Mouse (Mus musculus) midbrain, embryonic 12.5 days (tissue): ENCODE results near the gene Smyd1. TPM values are rescaled to one million over a fixed set of nuclear protein-coding genes. Genes with fewer than 3 reads are reported as not detected.
A peak's percentile ranks its signal among the peaks of the same experiment; 100 is the strongest.

Source experiments
- ATAC-seq: fragments of 200-750 bp; cut with Nextera tagmentation; 2 replicates; pipeline ENCODE4 v1.8.0; 2017; ENCODE audit warnings: low read depth, moderate TSS enrichment, moderate library complexity; ENCODE audit not compliant: low FRiP score
- H3K27ac ChIP-seq: fragments of 300-500 bp; sonication (generic); replicated peaks from 2 replicates; pipeline ENCODE4 v1.5.1; 2016; ENCODE audit warnings: mild to moderate bottlenecking
- H3K27me3 ChIP-seq: fragments of 300-500 bp; sonication (generic); 2 replicates; pipeline ENCODE4 v1.6.1; 2016; ENCODE audit warnings: mild to moderate bottlenecking
- H3K36me3 ChIP-seq: fragments of 300-500 bp; sonication (generic); 2 replicates; pipeline ENCODE4 v1.6.1; 2016
- H3K4me1 ChIP-seq: fragments of 300-500 bp; sonication (generic); 2 replicates; pipeline ENCODE4 v1.6.1; 2016
- H3K4me2 ChIP-seq: fragments of 300-500 bp; sonication (generic); replicated peaks from 2 replicates; pipeline ENCODE4 v1.6.1; 2016; ENCODE audit warnings: mild to moderate bottlenecking, moderate library complexity
- H3K4me3 ChIP-seq: fragments of 300-500 bp; sonication (generic); 2 replicates; pipeline ENCODE4 v1.5.1; 2016; ENCODE audit warnings: mild to moderate bottlenecking
- H3K9ac ChIP-seq: fragments of 300-500 bp; sonication (generic); replicated peaks from 2 replicates; pipeline ENCODE4 v1.6.1; 2016; ENCODE audit warnings: mild to moderate bottlenecking, moderate library complexity
- H3K9me3 ChIP-seq: fragments of 300-500 bp; sonication (generic); 2 replicates; pipeline ENCODE4 v1.6.1; 2016; ENCODE audit warnings: mild to moderate bottlenecking
- WGBS: fragments of 180-500 bp; shearing (Covaris S2); methylation state at CpG from one replicate; pipeline ENCODE4 v1.1.7; 2016; 5-methylcytosine and 5-hydroxymethylcytosine counted together
- polyA plus RNA-seq: library from polyadenylated mRNA; unstranded; fragments of >200 nt; fragmentation: Nextera tagmentation; extraction: Ambion mirVana; gene quantifications from 2 replicates; pipeline ENCODE4 v1.2.1, GENCODE M21; 2016

Gene Smyd1
- polyA plus RNA-seq, 1 experiment from 2014 or later, result 0.08 TPM

DNA sequence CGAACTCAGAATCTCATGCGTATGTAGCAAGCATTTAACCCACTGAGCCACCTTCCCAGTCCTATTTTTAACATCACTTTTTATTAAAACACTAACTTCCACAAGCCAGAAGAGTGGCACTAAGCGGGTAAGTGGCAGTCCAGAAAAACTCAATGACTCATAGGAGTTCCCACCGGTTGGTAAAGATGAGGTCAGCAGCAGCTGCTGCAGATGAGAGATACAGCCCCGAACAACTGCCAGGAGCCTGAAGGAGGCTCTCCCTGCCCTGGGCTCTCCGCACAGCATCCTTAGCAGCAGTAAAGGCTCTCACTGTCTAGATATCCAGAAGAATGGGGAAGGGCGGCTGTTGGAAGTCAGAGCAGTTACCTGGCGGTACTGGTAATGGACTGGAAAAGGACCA lies 71.1 kb downstream of the Smyd1 start:
- H3K9ac ChIP-seq, result no peak overlapping the region

DNA sequence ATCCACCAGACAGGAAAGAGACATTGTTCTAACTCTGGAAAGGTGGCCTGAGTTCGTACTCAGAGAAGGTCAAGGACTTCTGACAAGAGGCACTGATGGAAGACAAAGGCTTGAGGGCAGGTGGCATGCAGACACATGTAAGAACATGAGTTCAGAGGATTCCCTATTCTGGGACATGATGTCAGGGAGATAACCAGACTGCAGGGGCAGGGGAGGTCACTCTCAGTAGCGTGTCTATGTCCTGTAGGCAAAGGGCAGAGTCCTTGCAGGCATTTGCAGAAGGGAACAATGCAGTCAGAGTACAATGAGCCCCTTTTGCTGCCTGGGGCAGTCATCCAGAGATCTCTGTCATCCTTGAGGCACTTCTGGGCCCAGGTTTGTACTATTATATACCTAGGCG lies 72.4 kb downstream of the Smyd1 start:
- no peaks in the 10 kb centered on the region for H3K9me3 ChIP-seq
- H3K36me3 ChIP-seq, result no peaks in the 10 kb centered on the region

More for the DNA sequence above, 71.1 kb downstream of the Smyd1 start:
- Histone ChIP-seq H3K27me3 (no peaks in the 10 kb centered on the region), H3K4me3 (no peak overlapping the region), H3K9me3 (no peaks in the 10 kb centered on the region), H3K36me3 (no peaks in the 10 kb centered on the region), H3K27ac (no peak overlapping the region), H3K4me2 (no peak overlapping the region), H3K4me1 (no peaks in the 10 kb centered on the region)
- no peak for ATAC-seq
- WGBS, result 91% methylated on average over 8 of the region's 8 CpGs

DNA sequence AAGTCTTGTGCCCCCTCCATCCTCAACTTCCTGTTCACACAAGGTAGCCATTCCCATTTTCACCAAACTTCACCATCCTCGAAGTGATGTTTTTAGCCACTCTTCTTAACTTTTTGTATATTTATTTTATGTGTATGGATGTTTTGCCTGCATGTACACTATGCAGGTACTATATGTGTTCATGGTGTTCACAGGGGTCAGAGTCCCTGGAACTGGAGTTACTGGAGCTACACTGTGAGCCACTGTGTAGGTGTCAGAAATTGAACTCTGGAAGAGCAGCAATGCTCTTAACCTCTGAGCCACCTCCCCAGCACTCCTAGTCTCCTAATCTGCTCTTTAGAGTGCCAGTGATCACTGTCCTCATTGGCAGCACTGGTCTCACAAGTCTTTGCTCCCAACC lies 73.6 kb downstream of the Smyd1 start:
- no peak overlapping the region for H3K27ac ChIP-seq
- H3K4me1 ChIP-seq, result no peaks in the 10 kb centered on the region
- H3K9ac ChIP-seq, result no peak overlapping the region
- ATAC-seq, result no peak
- no peaks in the 10 kb centered on the region for H3K9me3 ChIP-seq
- H3K4me3 ChIP-seq, result no peak overlapping the region
- WGBS, result 95% methylated on average over 1 of the region's 1 CpGs
- no peaks in the 10 kb centered on the region for H3K36me3 ChIP-seq
- H3K4me2 ChIP-seq, result no peak overlapping the region
- no peaks in the 10 kb centered on the region for H3K27me3 ChIP-seq

More for the DNA sequence above, 72.4 kb downstream of the Smyd1 start:
- no peaks in the 10 kb centered on the region for H3K27me3 ChIP-seq
- H3K9ac ChIP-seq, result no peak overlapping the region
- no peak overlapping the region for H3K4me3 ChIP-seq
- H3K27ac ChIP-seq, result no peak overlapping the region
- no peak overlapping the region for H3K4me2 ChIP-seq
- no peak for ATAC-seq
- H3K4me1 ChIP-seq, result no peaks in the 10 kb centered on the region
- 57% methylated on average over 3 of the region's 3 CpGs for WGBS

DNA sequence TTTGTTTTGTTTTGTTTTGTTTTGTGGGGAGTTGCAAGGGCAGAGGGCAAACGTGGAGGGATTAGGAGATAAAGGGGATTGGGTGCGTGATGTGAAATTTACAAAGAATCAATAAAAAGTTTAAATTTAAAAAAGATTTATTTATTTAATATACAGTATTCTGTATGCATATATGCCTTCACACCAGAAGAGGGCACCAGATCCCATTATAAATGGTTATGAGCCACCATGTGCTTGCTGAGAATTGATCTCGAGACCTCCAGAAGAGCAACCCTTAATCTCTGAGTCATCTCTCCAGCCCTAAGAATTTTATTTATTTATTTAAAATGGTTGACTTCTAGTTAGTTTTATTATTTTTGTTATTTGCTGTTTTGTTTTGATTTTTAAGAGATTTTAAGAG lies 78.8 kb downstream of the Smyd1 start:
- no peaks in the 10 kb centered on the region for H3K27me3 ChIP-seq
- ATAC-seq, result no peak
- H3K4me3 ChIP-seq, result no peak overlapping the region
- no peak overlapping the region for H3K27ac ChIP-seq
- WGBS, result 82% methylated on average over 3 of the region's 3 CpGs
- no peak overlapping the region for H3K9ac ChIP-seq
- no peaks in the 10 kb centered on the region for H3K4me1 ChIP-seq
- no peak overlapping the region for H3K4me2 ChIP-seq
- H3K36me3 ChIP-seq, result no peaks in the 10 kb centered on the region
- H3K9me3 ChIP-seq, result no peaks in the 10 kb centered on the region

DNA sequence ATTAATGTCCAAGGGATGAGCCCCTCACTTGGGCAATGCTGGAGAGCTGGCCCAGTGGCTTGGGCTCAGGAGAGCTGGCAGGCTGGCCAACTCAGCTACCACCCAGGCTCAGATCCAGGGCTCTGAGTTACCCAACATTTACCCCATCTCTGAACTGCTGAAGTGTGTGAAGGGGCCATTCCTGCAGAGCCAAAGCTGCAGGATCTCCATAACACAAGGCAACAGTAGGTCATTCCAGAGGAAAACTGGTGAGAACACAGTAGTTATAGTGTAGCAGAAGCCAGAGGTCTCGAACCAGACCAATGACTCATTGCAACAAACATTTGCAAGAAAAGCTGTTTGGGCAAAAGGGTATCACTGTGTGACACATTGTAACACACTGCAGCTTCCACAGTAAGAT lies 79.2 kb downstream of the Smyd1 start:
- 93% methylated on average over 1 of the region's 1 CpGs for WGBS

DNA sequence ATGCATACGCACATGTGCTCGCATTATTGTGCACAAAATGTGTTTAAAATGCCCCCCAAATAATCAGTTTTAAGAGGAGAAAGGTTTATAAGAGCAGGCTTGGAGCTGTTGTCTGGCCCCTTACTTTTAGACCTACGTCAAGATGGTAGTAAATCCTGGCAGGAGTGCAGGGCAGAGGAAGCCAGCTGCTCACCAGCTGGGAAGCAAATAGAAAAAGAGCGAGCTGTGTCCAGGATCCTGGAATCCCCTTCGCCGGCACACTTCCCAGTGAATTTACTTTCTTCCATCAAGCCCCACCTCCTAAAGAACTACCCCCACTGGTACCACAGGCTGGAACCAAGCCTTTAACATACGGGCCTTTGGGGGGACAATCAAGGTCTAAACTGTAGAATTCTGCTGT lies 81.2 kb downstream of the Smyd1 start:
- H3K9me3 ChIP-seq, result no peaks in the 10 kb centered on the region
- WGBS, result 91% methylated on average over 7 of the region's 7 CpGs
- no peak for ATAC-seq
- H3K27ac ChIP-seq, result no peak overlapping the region
- H3K27me3 ChIP-seq, result no peaks in the 10 kb centered on the region
- H3K9ac ChIP-seq, result no peak overlapping the region
- no peak overlapping the region for H3K4me3 ChIP-seq
- H3K4me2 ChIP-seq, result no peak overlapping the region
- no peaks in the 10 kb centered on the region for H3K36me3 ChIP-seq
- no peaks in the 10 kb centered on the region for H3K4me1 ChIP-seq

More for the DNA sequence above, 79.2 kb downstream of the Smyd1 start:
- ATAC-seq, result no peak
- Histone ChIP-seq H3K36me3 (no peaks in the 10 kb centered on the region), H3K4me1 (no peaks in the 10 kb centered on the region), H3K9ac (no peak overlapping the region), H3K27me3 (no peaks in the 10 kb centered on the region), H3K27ac (no peak overlapping the region), H3K4me2 (no peak overlapping the region), H3K4me3 (no peak overlapping the region), H3K9me3 (no peaks in the 10 kb centered on the region)

- no peaks in the 10 kb centered on the region for H3K36me3 ChIP-seq
- no peak overlapping the region for H3K9ac ChIP-seq
- H3K4me1 ChIP-seq, result no peaks in the 10 kb centered on the region
- 93% methylated on average over 26 of the region's 26 CpGs for WGBS
- H3K4me2 ChIP-seq, result no peak overlapping the region
- H3K27ac ChIP-seq, result no peak overlapping the region
- H3K27me3 ChIP-seq, result no peaks in the 10 kb centered on the region
- H3K9me3 ChIP-seq, result no peaks in the 10 kb centered on the region
- no peak for ATAC-seq
- no peak overlapping the region for H3K4me3 ChIP-seq
Measured at GRCm38 (mm10) chr6:71239069-71239750, 82.8 kb downstream of the Smyd1 start.

DNA sequence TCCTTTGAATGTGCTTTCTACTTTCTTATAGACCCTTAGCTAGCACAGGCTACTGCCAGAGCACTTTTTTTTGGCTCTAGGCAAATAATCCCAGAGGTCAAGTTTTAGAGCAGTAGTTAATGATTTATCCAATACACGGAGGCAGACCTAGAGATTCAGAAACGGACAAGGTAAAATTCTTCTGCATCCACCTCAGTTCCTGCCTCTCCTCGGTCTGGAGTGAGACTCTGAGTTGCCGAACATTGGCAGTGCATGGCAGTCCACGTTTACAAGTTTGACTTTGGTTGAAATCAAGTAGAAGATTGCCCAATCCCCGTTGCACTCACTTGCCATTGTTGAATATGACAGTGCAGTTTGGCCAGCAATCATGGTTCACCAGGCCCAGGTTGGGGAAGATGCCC lies 85.0 kb downstream of the Smyd1 start:
- no peak overlapping the region for H3K4me2 ChIP-seq
- no peaks in the 10 kb centered on the region for H3K4me1 ChIP-seq

GRCm38 (mm10) chr6:71236506-71236905 lies 85.5 kb downstream of the Smyd1 start:
- Histone ChIP-seq H3K4me2 (no peak overlapping the region), H3K36me3 (no peaks in the 10 kb centered on the region), H3K4me1 (no peaks in the 10 kb centered on the region), H3K9me3 (no peaks in the 10 kb centered on the region), H3K9ac (no peak overlapping the region), H3K27ac (no peak overlapping the region), H3K27me3 (no peaks in the 10 kb centered on the region), H3K4me3 (no peak overlapping the region)
- no peak for ATAC-seq
- WGBS, result 85% methylated on average over 6 of the region's 6 CpGs

More for the DNA sequence above, 85.0 kb downstream of the Smyd1 start:
- Histone ChIP-seq H3K27ac (no peak overlapping the region), H3K9me3 (no peaks in the 10 kb centered on the region), H3K36me3 (no peaks in the 10 kb centered on the region), H3K9ac (no peak overlapping the region), H3K27me3 (no peaks in the 10 kb centered on the region), H3K4me3 (no peak overlapping the region)
- no peak for ATAC-seq
- WGBS, result 88% methylated on average over 6 of the region's 6 CpGs

- Histone ChIP-seq H3K36me3 (no peaks in the 10 kb centered on the region), H3K4me3 (no peak overlapping the region), H3K27me3 (no peaks in the 10 kb centered on the region), H3K9me3 (no peaks in the 10 kb centered on the region), H3K27ac (no peak overlapping the region), H3K4me2 (no peak overlapping the region), H3K4me1 (no peaks in the 10 kb centered on the region), H3K9ac (no peak overlapping the region)
- ATAC-seq, result no peak
- 71% methylated on average over 3 of the region's 3 CpGs for WGBS
Measured at GRCm38 (mm10) chr6:71235944-71236343, 86.1 kb downstream of the Smyd1 start.

DNA sequence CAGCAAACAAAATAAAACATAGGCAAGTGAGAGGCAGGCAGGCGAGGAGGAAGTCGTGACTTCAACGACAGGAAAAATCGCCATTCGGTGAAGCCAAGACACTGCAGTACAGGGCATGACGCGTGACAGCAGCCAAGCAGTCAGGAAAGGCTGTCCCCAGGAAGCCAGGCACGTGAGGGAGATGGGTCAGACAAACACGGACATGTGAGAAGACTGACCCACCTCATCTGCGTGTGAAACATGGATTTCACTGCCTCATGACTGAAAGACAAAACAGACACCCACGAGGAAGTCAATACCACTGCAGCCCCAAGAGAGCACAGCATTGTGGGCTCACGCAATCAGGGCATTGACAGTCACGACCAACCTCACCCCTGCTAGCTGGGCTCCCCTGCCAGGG lies 86.9 kb downstream of the Smyd1 start:
- Histone ChIP-seq H3K9me3 (no peaks in the 10 kb centered on the region), H3K27ac (no peak overlapping the region), H3K4me3 (no peak overlapping the region), H3K9ac (no peak overlapping the region), H3K4me1 (no peaks in the 10 kb centered on the region), H3K27me3 (no peaks in the 10 kb centered on the region), H3K4me2 (no peak overlapping the region), H3K36me3 (no peaks in the 10 kb centered on the region)
- no peak for ATAC-seq
- 86% methylated on average over 13 of the region's 13 CpGs for WGBS

DNA sequence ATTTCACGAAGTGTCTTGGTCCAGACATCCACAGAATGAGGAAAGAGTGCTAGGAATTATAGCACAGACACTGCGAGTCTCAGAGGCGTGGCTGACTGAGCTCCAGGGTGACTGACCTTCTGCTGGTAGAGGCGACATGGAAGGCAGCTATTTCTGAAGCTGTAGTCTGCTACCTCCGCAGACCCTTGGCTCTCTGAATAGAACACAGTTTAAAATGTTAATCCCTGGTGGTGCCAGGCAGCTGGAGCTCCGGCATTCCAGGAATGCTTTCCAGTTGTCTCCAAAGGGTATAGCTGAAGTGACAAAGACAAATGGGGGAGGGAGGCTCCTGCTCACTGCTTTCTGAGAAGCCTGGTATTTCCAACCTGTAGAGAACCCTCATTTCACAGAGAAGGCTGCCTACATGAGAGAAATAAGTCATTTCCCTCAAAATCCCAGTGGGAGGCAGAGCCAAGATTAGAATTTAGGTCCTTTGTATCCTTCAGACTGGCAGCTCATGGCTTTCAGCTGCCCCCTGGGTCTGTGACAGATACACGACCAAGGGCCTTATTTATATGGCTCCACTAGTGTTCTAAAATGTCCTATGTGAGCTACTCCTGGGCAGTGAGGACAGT lies 94.8 kb downstream of the Smyd1 start:
- Histone ChIP-seq H3K27me3 (no peaks in the 10 kb centered on the region), H3K4me1 (peaks cover 15% of the 10 kb centered on the region), H3K4me3 (no peak overlapping the region), H3K27ac (peak overlapping the region; percentile 35; the same call in 1 of the 2 replicates), H3K4me2 (peak overlapping the region; percentile 15; the same call in 1 of the 2 replicates), H3K36me3 (no peaks in the 10 kb centered on the region), H3K9me3 (no peaks in the 10 kb centered on the region), H3K9ac (no peak overlapping the region)
- 5% methylated on average over 7 of the region's 7 CpGs for WGBS
- ATAC-seq, result no peak; the same call in 1 of the 2 replicates
